Mouse (Mus musculus) midbrain, embryonic 10.5 days (tissue): ENCODE data around the gene Sphk2. TPM values are rescaled to one million over a fixed set of nuclear protein-coding genes. Genes with fewer than 3 reads are reported as not detected.
A peak's percentile ranks its signal among the peaks of the same experiment; 100 is the strongest.
"Not testable (repeated sequence)": the region's sequence is repeated elsewhere in the genome, so short reads cannot be mapped to it uniquely, and the experiment has no call there.

Experiments
- DNase-seq: peaks from one replicate; pipeline ENCODE4 v3.0.0-alpha.2; 2017; ENCODE audit warnings: low spot score
- H3K27ac ChIP-seq: fragments of 300-500 bp; sonication (generic); replicated peaks from 2 replicates; pipeline ENCODE4 v1.5.1; 2016; ENCODE audit warnings: mild to moderate bottlenecking
- H3K27me3 ChIP-seq: fragments of 300-500 bp; sonication (generic); 2 replicates; pipeline ENCODE4 v1.6.1; 2016; ENCODE audit warnings: low read depth, mild to moderate bottlenecking; ENCODE audit not compliant: poor library complexity, severe bottlenecking
- H3K36me3 ChIP-seq: fragments of 300-500 bp; sonication (generic); 2 replicates; pipeline ENCODE4 v1.6.1; 2016; ENCODE audit warnings: mild to moderate bottlenecking, moderate library complexity
- H3K4me1 ChIP-seq: fragments of 300-500 bp; sonication (generic); 2 replicates; pipeline ENCODE4 v1.6.1; 2016
- H3K4me3 ChIP-seq: fragments of 300-500 bp; sonication (generic); 2 replicates; pipeline ENCODE4 v1.5.1; 2016; ENCODE audit warnings: mild to moderate bottlenecking, moderate library complexity
- H3K9me3 ChIP-seq: fragments of 300-500 bp; sonication (generic); replicated peaks from 2 replicates; pipeline ENCODE4 v1.6.1; 2016; ENCODE audit warnings: mild to moderate bottlenecking
- WGBS: fragments of 180-500 bp; shearing (Covaris S2); methylation state at CpG from one replicate; pipeline ENCODE4 v1.1.7; 2016; 5-methylcytosine and 5-hydroxymethylcytosine counted together
- polyA plus RNA-seq: library from polyadenylated mRNA; unstranded; fragments of >200 nt; fragmentation: Nextera tagmentation; extraction: Ambion mirVana; gene quantifications from 2 replicates; pipeline ENCODE4 v1.2.1, GENCODE M21; 2016

The Sphk2 gene
- polyA plus RNA-seq, 1 experiment from 2014 or later = 32.3 TPM

GRCm38 (mm10) chr7:45677627-45678295, 40.0 kb downstream of the Sphk2 start:
- Histone ChIP-seq H3K36me3 (no peaks in the 10 kb centered on the region), H3K4me3 (no peak overlapping the region), H3K27me3 (no peaks in the 10 kb centered on the region; the same call in 1 of the 2 replicates), H3K9me3 (no peaks in the 10 kb centered on the region), H3K4me1 (peaks cover 27% of the 10 kb centered on the region), H3K27ac (peak overlapping the region; percentile 7; the same call in 1 of the 2 replicates)
- 79% methylated on average over 7 of the region's 7 CpGs for WGBS
- no peak for DNase-seq

- no peak overlapping the region for H3K27ac ChIP-seq
- no peaks in the 10 kb centered on the region for H3K9me3 ChIP-seq
- no peaks in the 10 kb centered on the region for H3K36me3 ChIP-seq
- H3K4me1 ChIP-seq = peaks cover 16% of the 10 kb centered on the region
- H3K27me3 ChIP-seq = no peaks in the 10 kb centered on the region
- H3K4me3 ChIP-seq = no peak overlapping the region
- no peak for DNase-seq
- WGBS = 94% methylated on average over 9 of the region's 9 CpGs
These were observed 48.9 kb downstream of the Sphk2 start for GRCm38 (mm10) chr7:45668921-45669320.

DNA sequence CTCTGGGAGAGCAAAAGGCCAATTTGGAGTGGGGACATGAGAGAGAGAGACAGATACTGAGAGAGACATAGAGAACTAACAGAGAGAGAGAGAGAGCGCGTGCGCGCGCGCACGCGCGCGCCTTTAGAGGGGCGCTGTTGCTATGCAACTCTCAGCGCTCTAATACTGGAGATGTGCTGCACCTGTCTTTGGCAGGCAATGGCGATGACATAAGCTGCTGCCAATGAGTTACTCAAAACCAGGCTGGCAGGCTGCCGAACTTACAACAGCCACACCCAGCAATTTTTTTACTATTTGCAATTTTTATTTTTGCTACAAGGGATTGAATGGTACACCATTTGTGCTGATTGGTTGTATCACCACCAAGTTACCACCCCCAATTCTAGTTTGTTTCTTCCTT, 50.0 kb downstream of the Sphk2 start:
- no peak overlapping the region for H3K4me3 ChIP-seq
- no peak for DNase-seq
- H3K9me3 ChIP-seq = no peaks in the 10 kb centered on the region
- H3K27me3 ChIP-seq = no peaks in the 10 kb centered on the region
- WGBS = 79% methylated on average over 14 of the region's 14 CpGs
- no peaks in the 10 kb centered on the region for H3K36me3 ChIP-seq
- peaks cover 16% of the 10 kb centered on the region for H3K4me1 ChIP-seq
- H3K27ac ChIP-seq = no peak overlapping the region

- H3K27ac ChIP-seq = no peak within 1 kb of the TSS
- H3K4me3 ChIP-seq = no peak within 1 kb of the TSS; the same call in 1 of the 2 replicates
- no peaks in the 10 kb centered on the region for H3K36me3 ChIP-seq
- no peaks in the 10 kb centered on the region for H3K27me3 ChIP-seq
- H3K9me3 ChIP-seq = no peaks in the 10 kb centered on the region
- peaks cover 16% of the 10 kb centered on the region for H3K4me1 ChIP-seq
- WGBS = 85% methylated on average over 7 of the region's 7 CpGs
- no peak for DNase-seq
These were observed 51.6 kb downstream of the Sphk2 start, which contains the start of gene Fut2 for GRCm38 (mm10) chr7:45666161-45666560. Gene Fut2 (minus strand): TSS chr7:45666394.

GRCm38 (mm10) chr7:45665303-45666138, 52.3 kb downstream of the Sphk2 start:
- 67% methylated on average over 13 of the region's 13 CpGs for WGBS
- DNase-seq = no peak
- no peak overlapping the region for H3K27ac ChIP-seq
- no peaks in the 10 kb centered on the region for H3K27me3 ChIP-seq
- no peaks in the 10 kb centered on the region for H3K36me3 ChIP-seq
- H3K4me1 ChIP-seq = peaks cover 16% of the 10 kb centered on the region
- H3K9me3 ChIP-seq = no peaks in the 10 kb centered on the region
- no peak overlapping the region; the same call in 1 of the 2 replicates for H3K4me3 ChIP-seq

- not testable (repeated sequence) for DNase-seq, H3K4me3 ChIP-seq, H3K27ac ChIP-seq, H3K27me3 ChIP-seq, H3K9me3 ChIP-seq, H3K36me3 ChIP-seq
- 90% methylated on average over 6 of the region's 6 CpGs for WGBS
- H3K4me1 ChIP-seq = peaks cover 16% of the 10 kb centered on the region
These were observed 56.1 kb downstream of the Sphk2 start for GRCm38 (mm10) chr7:45661702-45662101.

GRCm38 (mm10) chr7:45660746-45661478, 56.9 kb downstream of the Sphk2 start:
- Histone ChIP-seq H3K36me3 (no peaks in the 10 kb centered on the region), H3K4me3 (no peak overlapping the region), H3K4me1 (peaks cover 16% of the 10 kb centered on the region), H3K27ac (no peak overlapping the region), H3K27me3 (no peaks in the 10 kb centered on the region), H3K9me3 (peaks cover 7% of the 10 kb centered on the region; the same call in 1 of the 2 replicates)
- WGBS = 89% methylated on average over 11 of the region's 11 CpGs
- DNase-seq = no peak

Other genes starting within 250 kb of the Sphk2 start
- 0.15 and 0.21 TPM in 2 replicates for gene Tulp2, start 236.1 kb downstream of the Sphk2 start, polyA plus RNA-seq
- 0.34 TPM in 1 of 2 replicates, not detected in the other for gene Gm45808, start 231.2 kb downstream of the Sphk2 start, polyA plus RNA-seq
- 6.0 and 6.8 TPM in 2 replicates for gene Dhdh, start 229.2 kb downstream of the Sphk2 start, polyA plus RNA-seq
- gene Nucb1, start 207.6 kb downstream of the Sphk2 start, polyA plus RNA-seq = 105 and 112 TPM in 2 replicates
- gene Ppp1r15a, start 191.7 kb downstream of the Sphk2 start, polyA plus RNA-seq = 15.0 and 18.6 TPM in 2 replicates
- 0.78 and 1.1 TPM in 2 replicates for gene Plekha4, start 191.7 kb downstream of the Sphk2 start, polyA plus RNA-seq
- 0.43 and 0.55 TPM in 2 replicates for gene Hsd17b14, start 163.1 kb downstream of the Sphk2 start, polyA plus RNA-seq
- 32.2 and 38.2 TPM in 2 replicates for gene Bcat2, start 147.8 kb downstream of the Sphk2 start, polyA plus RNA-seq
- gene Fgf21, start 102.5 kb downstream of the Sphk2 start, polyA plus RNA-seq = not detected in 2 replicates
- not detected in 2 replicates for gene Fut1, start 100.7 kb downstream of the Sphk2 start, polyA plus RNA-seq
- 0.16 TPM in 1 of 2 replicates, not detected in the other for gene Izumo1, start 96.2 kb downstream of the Sphk2 start, polyA plus RNA-seq
- gene Rasip1, start 90.5 kb downstream of the Sphk2 start, polyA plus RNA-seq = 4.8 and 5.5 TPM in 2 replicates
- 2.1 and 3.3 TPM in 2 replicates for gene Mamstr, start 78.0 kb downstream of the Sphk2 start, polyA plus RNA-seq
- 0.05 TPM in 1 of 2 replicates, not detected in the other for gene Fut2, start 51.6 kb downstream of the Sphk2 start, polyA plus RNA-seq
- gene Ntn5, start 34.0 kb downstream of the Sphk2 start, polyA plus RNA-seq = 0.46 and 0.48 TPM in 2 replicates
- 0.32 and 0.34 TPM in 2 replicates for gene Sec1, start 23.6 kb downstream of the Sphk2 start, polyA plus RNA-seq
- gene Car11, start 18.2 kb downstream of the Sphk2 start, polyA plus RNA-seq = 4.6 and 4.9 TPM in 2 replicates
- 2.1 and 2.9 TPM in 2 replicates for gene Dbp, start 12.9 kb downstream of the Sphk2 start, polyA plus RNA-seq
- 965 and 1,116 TPM in 2 replicates for gene Rpl18, start 2.5 kb downstream of the Sphk2 start, polyA plus RNA-seq
- 1.7 and 2.0 TPM in 2 replicates for gene Fam83e, start 3.2 kb upstream of the Sphk2 start, polyA plus RNA-seq
- gene Spaca4, start 7.8 kb upstream of the Sphk2 start, polyA plus RNA-seq = not detected in 2 replicates
- 2.3 and 3.3 TPM in 2 replicates for gene Lmtk3, start 65.7 kb upstream of the Sphk2 start, polyA plus RNA-seq
- gene Sult2b1, start 66.7 kb upstream of the Sphk2 start, polyA plus RNA-seq = 1.1 and 1.5 TPM in 2 replicates
- gene Cyth2, start 96.6 kb upstream of the Sphk2 start, polyA plus RNA-seq = 153 and 183 TPM in 2 replicates
- 0.65 and 0.72 TPM in 2 replicates for gene Kcnj14, start 106.8 kb upstream of the Sphk2 start, polyA plus RNA-seq
- gene Grwd1, start 112.9 kb upstream of the Sphk2 start, polyA plus RNA-seq = 95.8 and 119 TPM in 2 replicates
- gene Kdelr1, start 154.8 kb upstream of the Sphk2 start, polyA plus RNA-seq = 36.1 and 39.0 TPM in 2 replicates
- gene Grin2d, start 160.4 kb upstream of the Sphk2 start, polyA plus RNA-seq = 0.16 and 0.34 TPM in 2 replicates
- gene Syngr4, start 178.7 kb upstream of the Sphk2 start, polyA plus RNA-seq = 1.5 and 1.7 TPM in 2 replicates
- gene Tmem143, start 178.9 kb upstream of the Sphk2 start, polyA plus RNA-seq = 4.4 and 5.1 TPM in 2 replicates
- 17.7 and 28.2 TPM in 2 replicates for gene Emp3, start 203.4 kb upstream of the Sphk2 start, polyA plus RNA-seq
- gene Ccdc114, start 206.1 kb upstream of the Sphk2 start, polyA plus RNA-seq = 4.8 and 5.3 TPM in 2 replicates